Mouse (Mus musculus): ENCODE measurements around the gene Ddhd1. TPM values are rescaled to one million over a fixed set of nuclear protein-coding genes. Genes with fewer than 3 reads are reported as not detected.
A peak's percentile ranks its signal among the peaks of the same experiment; 100 is the strongest.

Gene Ddhd1
- total RNA-seq, 1 experiment from 2014 or later: 22.4 TPM

DNA sequence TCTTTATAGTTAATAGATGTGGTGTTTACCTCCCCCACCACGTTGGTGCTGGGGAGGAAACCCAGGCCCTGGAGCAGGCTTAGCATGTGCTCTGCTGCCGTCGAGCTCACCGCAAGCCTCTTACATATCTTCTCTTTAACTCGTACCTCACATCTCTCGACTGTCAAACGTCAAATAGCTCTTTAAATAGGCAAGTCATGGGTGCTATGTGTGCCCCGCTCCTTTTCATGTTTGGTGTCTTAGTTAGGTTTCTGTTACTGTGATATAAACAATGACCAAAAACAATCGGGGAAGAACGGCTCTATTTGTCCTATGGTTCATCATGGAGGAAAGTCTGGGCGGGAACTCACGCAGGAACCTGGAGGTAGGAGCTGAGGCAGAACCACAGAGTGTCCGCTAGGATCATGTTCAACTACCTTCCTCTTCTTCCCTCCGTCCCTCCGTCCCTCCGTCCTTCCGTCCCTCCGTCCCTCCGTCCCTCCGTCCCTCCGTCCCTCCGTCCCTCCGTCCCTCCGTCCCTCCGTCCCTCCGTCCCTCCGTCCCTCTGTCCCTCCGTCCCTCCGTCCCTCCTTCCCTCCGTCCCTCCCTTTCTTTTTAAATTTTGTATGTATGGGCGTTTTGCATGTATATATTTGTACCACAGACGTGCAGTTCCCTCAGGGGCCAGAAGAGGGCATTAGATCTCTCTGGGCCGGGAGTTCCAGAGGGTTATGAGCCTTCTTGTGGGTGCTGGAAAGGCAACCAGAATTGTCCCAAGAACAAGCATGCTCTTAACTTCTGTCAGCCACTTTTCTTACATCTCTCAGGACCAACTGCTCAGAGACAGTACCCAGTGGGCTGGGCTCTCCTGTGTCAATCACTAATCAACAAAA lies 91.6 kb downstream of the Ddhd1 start:
- peak; percentile 69 for DNase-seq

GRCm38 (mm10) chr14:45565216-45566065 lies 92.5 kb downstream of the Ddhd1 start:
- peak; percentile 27 for DNase-seq

GRCm38 (mm10) chr14:45563577-45563976 lies 94.4 kb downstream of the Ddhd1 start:
- peak; percentile 65 for DNase-seq

- DNase-seq: no peak
These were observed 96.3 kb downstream of the Ddhd1 start for GRCm38 (mm10) chr14:45561681-45562080.

- no peak for DNase-seq
These were observed 98.9 kb downstream of the Ddhd1 start for GRCm38 (mm10) chr14:45559018-45559417.

GRCm38 (mm10) chr14:45554336-45554735 lies 103.6 kb downstream of the Ddhd1 start:
- DNase-seq: no peak

DNA sequence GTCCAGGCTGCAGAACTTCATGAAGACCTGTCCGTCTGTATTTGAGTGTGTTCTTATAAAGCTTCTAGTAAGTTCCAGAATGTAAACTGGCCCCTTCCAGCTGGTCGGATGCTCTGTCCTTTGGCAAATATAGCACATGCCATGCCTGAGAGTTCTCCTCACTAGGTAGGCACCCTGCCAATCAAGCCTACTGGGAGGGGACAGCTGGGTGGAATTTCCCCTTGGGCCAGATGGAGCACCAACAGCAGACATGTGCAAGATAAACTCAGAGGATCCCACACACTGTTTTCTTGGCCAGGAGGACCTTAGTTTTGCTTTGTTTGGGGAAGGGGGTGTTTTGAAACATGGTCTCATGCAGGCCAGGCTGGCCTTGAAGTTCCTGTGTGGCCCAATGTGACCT lies 104.1 kb downstream of the Ddhd1 start:
- peak; percentile 18 for DNase-seq

DNA sequence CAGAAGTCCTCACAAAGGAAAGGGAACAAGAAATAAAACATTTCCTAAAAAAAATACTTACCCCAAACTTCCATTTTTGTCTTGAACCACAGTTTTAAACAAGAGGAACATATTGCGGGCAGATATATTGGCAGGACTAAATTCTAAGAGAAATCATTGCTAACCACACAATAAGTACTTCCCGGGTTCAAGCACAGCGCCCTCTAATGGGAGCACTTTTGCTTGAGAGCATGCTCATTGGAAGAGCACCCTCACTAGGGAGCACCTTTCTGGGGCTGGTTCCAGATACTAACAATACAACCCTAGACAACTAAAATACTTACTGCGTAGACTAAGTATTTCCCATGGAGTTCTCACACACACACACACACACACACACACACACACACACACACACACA lies 105.5 kb downstream of the Ddhd1 start:
- no peak for DNase-seq

GRCm38 (mm10) chr14:45551121-45551768 lies 106.7 kb downstream of the Ddhd1 start:
- peak; percentile 34 for DNase-seq

DNA sequence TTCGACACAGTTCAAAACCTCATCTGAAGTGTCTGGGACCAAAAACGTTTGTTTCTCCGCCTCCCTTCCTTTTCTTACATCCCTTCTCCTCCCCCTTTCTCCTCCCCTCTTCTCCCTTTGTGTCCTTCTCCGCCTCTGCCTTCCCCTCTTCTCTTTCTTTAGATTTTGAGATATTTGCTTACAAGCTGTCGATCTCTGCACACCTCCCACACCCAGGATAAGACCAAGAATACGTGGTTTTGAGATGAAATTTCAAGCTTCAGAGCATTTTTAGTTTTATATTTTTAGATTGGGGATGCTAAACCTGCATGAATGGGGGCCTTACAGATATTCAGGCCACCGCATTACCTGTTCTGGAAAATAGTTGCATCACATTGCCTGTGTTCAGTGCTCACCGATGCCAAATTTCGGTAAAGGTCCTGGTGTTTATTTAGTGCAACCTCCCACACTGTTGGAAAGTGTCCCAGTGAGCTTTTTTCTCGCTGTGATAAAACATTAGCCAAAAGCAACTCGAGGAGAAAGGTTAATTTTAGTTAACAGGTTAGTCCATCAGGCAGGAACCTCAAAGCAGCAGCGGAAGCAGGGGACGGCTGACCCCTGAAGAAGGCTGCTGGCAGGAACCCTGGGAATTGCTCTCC lies 107.8 kb downstream of the Ddhd1 start:
- no peak for DNase-seq

- DNase-seq: no peak
These were observed 109.8 kb downstream of the Ddhd1 start for GRCm38 (mm10) chr14:45548118-45548517.

GRCm38 (mm10) chr14:45544905-45545304 lies 113.0 kb downstream of the Ddhd1 start:
- no peak for DNase-seq

GRCm38 (mm10) chr14:45544026-45544425 lies 113.9 kb downstream of the Ddhd1 start:
- DNase-seq: no peak

DNA sequence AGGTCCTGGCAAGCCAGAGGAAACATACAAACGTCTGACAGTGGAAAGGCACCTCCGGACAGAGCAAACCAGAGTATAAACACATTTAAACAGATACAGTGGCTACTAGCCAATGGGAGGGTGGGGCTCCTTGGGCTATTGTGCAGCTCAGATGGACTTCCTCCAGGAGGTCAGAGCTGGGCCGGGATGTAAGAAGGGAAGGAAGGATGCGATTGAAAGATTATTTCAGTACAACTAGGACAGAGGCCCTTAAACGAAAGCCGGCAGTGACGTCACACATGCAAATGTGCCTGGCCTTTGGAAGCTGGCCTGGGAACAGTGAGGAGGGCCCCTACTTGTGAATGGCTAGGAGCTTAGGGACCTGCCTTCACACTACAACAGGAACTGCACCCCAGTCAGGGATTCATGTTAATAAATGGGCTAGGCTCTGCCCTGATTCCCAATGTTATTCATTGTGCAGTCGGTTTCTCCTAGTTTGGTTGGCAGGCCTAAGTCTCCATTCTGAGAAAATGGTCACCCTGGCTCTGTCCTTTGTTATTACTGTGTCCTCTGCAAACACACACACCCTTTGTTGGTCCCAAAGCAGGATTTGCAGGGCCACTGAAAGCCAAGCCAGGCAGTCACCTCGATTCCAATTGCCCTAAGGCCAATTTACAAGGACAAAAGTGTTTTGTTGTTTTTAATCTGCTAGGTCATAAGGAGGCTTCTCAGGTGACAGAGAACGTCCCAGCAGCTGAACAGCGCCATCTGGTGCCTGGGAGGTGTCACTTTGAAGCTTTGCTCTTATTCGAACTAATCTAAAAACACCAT lies 118.1 kb downstream of the Ddhd1 start:
- peak; percentile 81 for DNase-seq

Small RNAs within 50 kb of the gene (microRNA-seq; reads per million reads assigned to microRNA genes)
- gene Mir5131: 2.8 to 3.8 reads per million in 2 experiments

Other genes starting within 250 kb of the Ddhd1 start
- gene Fermt2, start 128.0 kb downstream of the Ddhd1 start, total RNA-seq (2021): 89.6 and 113 TPM in 2 replicates

Measured in adrenal gland, postnatal 25 days (tissue).